Mouse (Mus musculus) midbrain, embryonic 14.5 days (tissue): ENCODE measurements around the gene Acp2. TPM values are rescaled to one million over a fixed set of nuclear protein-coding genes. Genes with fewer than 3 reads are reported as not detected.

Experiments used
- ATAC-seq: fragments of 200-750 bp; cut with Nextera tagmentation; 2 replicates; pipeline ENCODE4 v1.8.0; 2017; ENCODE audit warnings: moderate number of reproducible peaks, moderate library complexity; ENCODE audit not compliant: low FRiP score, low TSS enrichment
- DNase-seq: peaks from one replicate; pipeline ENCODE4 v3.0.0-alpha.2; 2015
- H3K27ac ChIP-seq: fragments of 300-500 bp; sonication (generic); replicated peaks from 2 replicates; pipeline ENCODE4 v1.5.1; 2014; ENCODE audit warnings: mild to moderate bottlenecking, low read depth, low read length, moderate library complexity
- H3K27me3 ChIP-seq: fragments of 300-500 bp; sonication (generic); 2 replicates; pipeline ENCODE4 v1.6.1; 2014; ENCODE audit warnings: low read length, control low read depth, mixed read lengths; ENCODE audit not compliant: control insufficient read depth, insufficient read depth
- H3K36me3 ChIP-seq: fragments of 300-500 bp; sonication (generic); 2 replicates; pipeline ENCODE4 v1.6.1; 2014; ENCODE audit warnings: low read length, control low read depth; ENCODE audit not compliant: control insufficient read depth, insufficient read depth
- H3K4me1 ChIP-seq: fragments of 300-500 bp; sonication (generic); 2 replicates; pipeline ENCODE4 v1.6.1; 2014; ENCODE audit warnings: mild to moderate bottlenecking, antibody characterized with exemption, low read length, control low read depth; ENCODE audit not compliant: control insufficient read depth, insufficient read depth
- H3K4me2 ChIP-seq: fragments of 300-500 bp; sonication (generic); 2 replicates; pipeline ENCODE4 v1.6.1; 2014; ENCODE audit warnings: mild to moderate bottlenecking, low read length, moderate library complexity
- H3K4me3 ChIP-seq: fragments of 300-500 bp; sonication (generic); replicated peaks from 2 replicates; pipeline ENCODE4 v1.5.1; 2014; ENCODE audit warnings: low read depth, low read length
- H3K9ac ChIP-seq: fragments of 300-500 bp; sonication (generic); replicated peaks from 2 replicates; pipeline ENCODE4 v1.6.1; 2014; ENCODE audit warnings: mild to moderate bottlenecking, low read length, moderate library complexity
- H3K9me3 ChIP-seq: fragments of 300-500 bp; sonication (generic); 2 replicates; pipeline ENCODE4 v1.6.1; 2016; ENCODE audit warnings: low read length, control low read depth, mixed read lengths; ENCODE audit not compliant: control insufficient read depth
- WGBS: fragments of 180-500 bp; shearing (Covaris S2); extraction: QIAGEN DNeasy Blood & Tissue Kit; methylation state at CpG from one replicate; pipeline ENCODE4 v1.1.7; 2014; 5-methylcytosine and 5-hydroxymethylcytosine counted together
- polyA plus RNA-seq: library from polyadenylated mRNA; unstranded; fragments of >200 nt; fragmentation: Nextera tagmentation; extraction: Ambion mirVana; gene quantifications from 2 replicates; pipeline ENCODE4 v1.2.1, GENCODE M21; 2014

Gene Acp2
- 33.1 and 50.8 TPM in 2 replicates for polyA plus RNA-seq

DNA sequence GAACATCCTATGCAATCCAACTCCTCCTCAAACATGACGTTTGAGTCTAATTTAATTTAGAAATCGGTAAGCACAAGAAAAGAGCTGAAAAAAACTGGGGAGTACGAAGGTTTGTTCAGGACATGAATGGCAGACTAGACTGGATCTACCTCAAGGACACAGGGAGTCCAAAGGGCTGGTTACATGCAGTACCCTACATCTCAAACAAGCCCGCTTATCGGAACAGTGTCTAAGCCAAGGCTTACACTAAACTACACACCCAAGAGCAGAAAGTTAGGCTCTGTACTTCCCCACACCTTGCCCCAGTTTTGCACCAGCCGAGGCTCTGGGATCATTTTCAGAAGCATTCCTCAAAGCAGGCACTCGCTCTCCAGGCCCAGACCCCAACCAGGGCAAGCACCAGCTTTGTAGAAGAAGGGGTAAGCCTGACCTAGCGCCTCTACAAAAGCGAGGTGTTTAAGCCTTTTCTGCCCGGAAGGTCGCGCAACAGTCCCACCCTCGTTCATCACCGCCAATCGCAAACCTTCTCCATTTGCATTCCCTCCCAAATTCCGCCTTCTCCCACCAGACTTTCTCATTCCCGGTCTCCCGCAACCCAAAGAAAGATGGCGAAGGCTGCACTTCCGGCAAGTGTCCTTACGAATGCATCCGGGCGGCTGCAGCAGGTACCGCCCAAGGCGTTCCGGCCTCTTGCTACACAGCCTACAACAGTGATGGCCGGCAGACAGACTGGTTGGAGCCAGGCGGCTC is at the start of gene Acp2, which contains the start of gene Nr1h3:
Gene Acp2 (plus strand): TSS at position 664 of the 750 bp plus-strand sequence.
Gene Nr1h3 (minus strand): TSS at position 613 of the 750 bp plus-strand sequence.
- ATAC-seq = peak; percentile 98
- peak within 1 kb of the TSS; percentile 59 for H3K4me2 ChIP-seq
- H3K4me1 ChIP-seq = peaks cover 20% of the 10 kb centered on the region
- peak within 1 kb of the TSS; percentile 84 for H3K27ac ChIP-seq
- no peaks in the 10 kb centered on the region for H3K9me3 ChIP-seq
- WGBS = 4% methylated on average over 28 of the region's 28 CpGs
- H3K9ac ChIP-seq = peak within 1 kb of the TSS; percentile 62
- H3K27me3 ChIP-seq = no peaks in the 10 kb centered on the region
- H3K36me3 ChIP-seq = peaks cover 21% of the 10 kb centered on the region
- H3K4me3 ChIP-seq = peak within 1 kb of the TSS; percentile 56
- DNase-seq = peak; percentile 96

DNA sequence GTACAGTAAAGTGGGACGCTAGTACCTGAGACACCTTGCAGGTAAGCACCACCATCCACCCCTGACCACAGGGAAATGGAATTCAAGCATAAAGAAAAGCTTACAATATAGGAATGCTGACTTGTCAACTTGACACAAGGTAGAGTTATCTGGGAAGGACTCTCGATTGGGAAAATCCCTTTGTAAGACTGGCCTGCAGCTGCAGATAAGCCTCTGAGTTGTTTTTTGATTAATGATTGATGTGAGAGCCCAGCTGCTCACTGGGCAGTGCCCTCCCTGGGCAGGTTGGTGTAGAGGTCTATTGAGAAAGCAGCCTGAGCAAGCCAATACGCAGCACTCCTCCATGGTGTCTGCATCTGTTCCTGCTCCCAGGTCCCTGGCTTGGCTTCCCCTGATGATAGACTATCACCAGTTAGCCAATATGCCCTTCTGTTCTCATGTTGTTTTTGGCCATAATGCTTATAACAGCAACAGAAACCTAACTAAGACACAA is 49.8 kb upstream of the Acp2 start:
- no peaks in the 10 kb centered on the region for H3K9me3 ChIP-seq
- H3K4me1 ChIP-seq = no peaks in the 10 kb centered on the region
- WGBS = 88% methylated on average over 3 of the region's 3 CpGs
- ATAC-seq = no peak
- H3K27ac ChIP-seq = no peak overlapping the region
- H3K9ac ChIP-seq = no peak overlapping the region
- H3K4me3 ChIP-seq = no peak overlapping the region
- H3K27me3 ChIP-seq = no peaks in the 10 kb centered on the region
- no peak overlapping the region for H3K4me2 ChIP-seq
- peaks cover 87% of the 10 kb centered on the region for H3K36me3 ChIP-seq
- DNase-seq = no peak

DNA sequence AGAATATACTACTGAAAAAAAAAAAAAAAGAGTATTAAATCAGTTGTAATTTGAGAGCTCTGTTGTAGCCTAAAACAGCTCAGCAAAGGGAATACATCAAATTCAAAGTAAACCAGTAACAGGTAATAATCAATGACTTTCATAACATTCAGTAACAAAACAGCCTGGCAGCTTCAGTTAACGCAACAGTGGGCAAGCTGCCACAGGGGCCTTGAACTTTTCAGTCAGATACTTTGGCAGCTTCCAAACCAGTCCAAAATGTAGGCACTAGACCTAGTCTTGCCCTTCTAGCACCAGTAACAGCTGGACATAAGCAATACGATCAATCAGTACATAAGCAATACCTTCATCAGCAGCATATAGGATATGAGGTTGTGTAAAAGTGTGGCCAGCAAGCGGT is 48.6 kb upstream of the Acp2 start:
- H3K36me3 ChIP-seq = peaks cover 88% of the 10 kb centered on the region
- 97% methylated on average over 3 of the region's 3 CpGs for WGBS
- ATAC-seq = no peak

DNA sequence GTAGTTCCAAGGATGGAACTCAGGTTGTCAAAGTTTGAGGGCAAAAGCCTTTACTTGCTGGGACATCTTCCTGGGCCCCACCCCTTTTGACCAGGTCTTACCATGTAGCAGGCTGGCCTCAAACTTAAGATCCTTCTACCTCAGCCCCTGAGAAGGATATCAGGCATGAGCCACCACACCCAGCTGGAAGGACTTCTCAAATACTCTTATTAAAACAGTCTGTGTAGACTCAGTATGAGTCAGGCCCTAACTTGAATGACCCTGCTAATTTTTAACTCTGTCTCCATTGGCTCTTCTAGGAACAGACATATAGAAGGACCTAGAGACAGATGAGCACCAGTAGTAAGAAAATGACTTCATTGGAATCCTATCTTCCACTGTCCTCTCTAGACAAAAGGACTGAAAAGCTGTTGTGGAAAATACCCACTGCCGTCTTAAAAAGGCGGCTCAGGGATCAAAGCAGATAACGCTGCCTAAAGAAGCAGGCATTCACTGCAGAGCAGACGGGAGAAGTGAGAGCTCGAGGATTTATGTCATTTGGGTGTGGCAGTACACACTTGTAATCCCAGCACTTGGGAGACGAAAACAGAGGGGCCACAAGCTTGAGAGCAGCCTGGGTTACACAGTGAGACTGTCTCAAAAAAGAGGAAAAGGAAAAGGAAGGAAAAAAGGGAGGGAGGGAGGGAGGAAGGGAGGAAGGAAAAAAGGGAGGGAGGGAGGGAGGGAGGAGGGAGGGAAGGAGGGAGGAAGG is 45.5 kb upstream of the Acp2 start:
- Histone ChIP-seq H3K36me3 (peaks cover 92% of the 10 kb centered on the region), H3K4me3 (no peak overlapping the region), H3K4me2 (no peak overlapping the region), H3K27ac (no peak overlapping the region), H3K4me1 (no peaks in the 10 kb centered on the region), H3K9ac (no peak overlapping the region), H3K27me3 (no peaks in the 10 kb centered on the region), H3K9me3 (no peaks in the 10 kb centered on the region)
- no peak for ATAC-seq
- no peak for DNase-seq
- WGBS = 28% methylated on average over 6 of the region's 6 CpGs

More for the DNA sequence above, 48.6 kb upstream of the Acp2 start:
- no peak overlapping the region for H3K4me3 ChIP-seq
- no peaks in the 10 kb centered on the region for H3K4me1 ChIP-seq
- no peak overlapping the region for H3K4me2 ChIP-seq
- DNase-seq = no peak
- H3K9me3 ChIP-seq = no peaks in the 10 kb centered on the region
- H3K27me3 ChIP-seq = no peaks in the 10 kb centered on the region
- no peak overlapping the region for H3K9ac ChIP-seq
- no peak overlapping the region for H3K27ac ChIP-seq

DNA sequence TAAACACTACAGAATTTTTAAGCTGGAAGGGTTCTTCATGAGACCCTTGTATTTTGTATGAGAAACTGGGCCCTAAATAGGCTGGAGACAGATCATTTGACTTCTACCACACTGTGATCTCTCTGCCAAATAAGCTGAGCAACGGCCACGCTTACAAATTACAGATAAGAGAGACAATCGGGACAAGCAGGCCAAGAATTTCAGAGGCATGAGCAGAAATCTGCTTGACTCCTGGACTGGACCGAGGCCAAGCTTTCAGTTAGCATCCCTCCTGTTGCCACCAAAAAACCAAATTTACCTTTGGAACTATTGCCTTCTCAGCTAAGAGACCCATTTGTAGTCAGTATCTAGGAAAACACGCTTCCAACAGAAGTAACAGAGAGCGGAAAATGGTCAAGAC is 42.1 kb upstream of the Acp2 start:
- no peaks in the 10 kb centered on the region for H3K4me1 ChIP-seq
- ATAC-seq (no peak), DNase-seq (no peak)
- H3K9me3 ChIP-seq = no peaks in the 10 kb centered on the region
- H3K4me2 ChIP-seq = no peak overlapping the region
- WGBS = 90% methylated on average over 6 of the region's 6 CpGs
- H3K27me3 ChIP-seq = no peaks in the 10 kb centered on the region
- no peak overlapping the region for H3K27ac ChIP-seq
- no peak overlapping the region for H3K9ac ChIP-seq
- no peak overlapping the region for H3K4me3 ChIP-seq
- peaks cover 93% of the 10 kb centered on the region for H3K36me3 ChIP-seq

DNA sequence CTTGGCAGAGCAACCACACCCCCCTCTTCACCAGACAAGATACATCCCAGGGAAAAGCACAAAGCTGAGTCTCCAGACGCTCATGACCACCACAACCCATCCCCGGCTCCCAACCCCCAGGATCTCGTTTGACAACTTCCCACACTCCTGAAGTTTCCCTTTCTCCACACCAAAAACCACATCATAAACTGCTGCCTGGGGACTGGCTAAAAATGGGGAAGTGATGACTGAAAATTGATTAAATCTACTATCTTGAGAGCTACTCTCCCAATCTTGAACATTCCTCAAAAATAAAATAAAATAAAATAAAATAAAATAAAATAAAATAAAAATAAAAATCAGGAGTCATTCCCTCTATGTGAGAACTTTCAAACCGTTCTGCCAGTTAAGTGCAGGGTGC is 39.7 kb upstream of the Acp2 start:
- no peaks in the 10 kb centered on the region for H3K9me3 ChIP-seq
- DNase-seq = no peak
- H3K36me3 ChIP-seq = peaks cover 93% of the 10 kb centered on the region
- no peak for ATAC-seq
- H3K27me3 ChIP-seq = no peaks in the 10 kb centered on the region
- no peak overlapping the region for H3K4me2 ChIP-seq
- no peak overlapping the region for H3K4me3 ChIP-seq
- H3K9ac ChIP-seq = no peak overlapping the region
- 96% methylated on average over 4 of the region's 4 CpGs for WGBS
- H3K27ac ChIP-seq = no peak overlapping the region
- no peaks in the 10 kb centered on the region for H3K4me1 ChIP-seq

DNA sequence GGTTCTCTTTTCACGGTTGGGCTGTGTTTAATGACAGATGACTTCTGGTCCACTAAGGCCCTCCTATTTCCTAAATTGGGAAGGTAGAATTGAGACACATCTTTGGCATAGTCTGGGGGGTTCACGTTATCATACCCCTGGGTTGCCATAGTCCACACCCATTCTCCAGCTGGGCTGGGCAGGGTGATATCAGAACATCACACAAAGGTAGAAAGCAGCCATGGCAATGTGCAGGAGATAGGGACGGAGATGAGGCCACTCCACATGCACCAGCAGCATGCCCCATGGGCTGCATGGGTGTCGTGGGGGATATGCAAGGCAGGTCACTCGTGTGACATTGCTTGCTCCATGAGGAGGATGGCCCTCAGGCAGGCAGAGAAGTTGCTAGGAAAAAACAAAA is 39.2 kb upstream of the Acp2 start:
- H3K9ac ChIP-seq = no peak overlapping the region
- H3K27me3 ChIP-seq = no peaks in the 10 kb centered on the region
- no peaks in the 10 kb centered on the region for H3K4me1 ChIP-seq
- 89% methylated on average over 5 of the region's 5 CpGs for WGBS
- H3K4me2 ChIP-seq = no peak overlapping the region
- H3K36me3 ChIP-seq = peaks cover 93% of the 10 kb centered on the region
- no peak overlapping the region for H3K27ac ChIP-seq
- no peaks in the 10 kb centered on the region for H3K9me3 ChIP-seq
- no peak overlapping the region for H3K4me3 ChIP-seq
- no peak for ATAC-seq
- DNase-seq = no peak

DNA sequence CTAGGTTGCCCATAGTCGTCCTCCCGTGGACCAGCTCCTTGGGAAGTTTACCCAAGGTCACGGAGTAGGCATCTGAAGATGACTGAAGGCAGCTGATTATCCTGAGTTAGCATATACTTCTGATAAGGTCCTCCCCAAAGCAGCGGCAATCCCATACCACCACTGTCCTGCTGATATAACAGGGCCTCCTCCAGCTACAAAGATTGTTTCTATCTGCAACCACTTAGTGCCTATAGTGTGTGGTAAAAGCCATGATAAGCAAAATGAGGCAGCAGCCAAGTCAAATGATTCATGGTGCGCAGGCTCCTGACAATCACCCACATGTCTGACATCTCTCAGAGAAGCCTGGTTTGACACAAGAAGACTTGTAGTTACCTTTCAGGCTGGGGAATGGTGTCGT is 37.7 kb upstream of the Acp2 start:
- 92% methylated on average over 6 of the region's 6 CpGs for WGBS
- DNase-seq = no peak

More for the DNA sequence above, 37.7 kb upstream of the Acp2 start:
- H3K27me3 ChIP-seq = no peaks in the 10 kb centered on the region
- H3K4me2 ChIP-seq = no peak overlapping the region
- H3K9me3 ChIP-seq = no peaks in the 10 kb centered on the region
- no peak overlapping the region for H3K9ac ChIP-seq
- no peaks in the 10 kb centered on the region for H3K4me1 ChIP-seq
- no peak for ATAC-seq
- no peak overlapping the region for H3K4me3 ChIP-seq
- H3K27ac ChIP-seq = no peak overlapping the region
- H3K36me3 ChIP-seq = peaks cover 95% of the 10 kb centered on the region
